Mouse (Mus musculus) T-helper 1 cell (primary cell): ENCODE data around the gene Clk4.

Experiments used
- in situ Hi-C: fragments of 300-600 bp; cut with MboI, MseI; formaldehyde crosslinking; loops from one replicate; pipeline ENCODE4 v1.15.1; 2025; ENCODE audit warnings: high pct_unique_total_duplicates

Clk4 gene

GRCm38 (mm10) chr11:51303981-51304553 lies 42.5 kb downstream of the Clk4 start:
- in situ Hi-C loops, result no loop called here

GRCm38 (mm10) chr11:51308306-51308705 lies 46.8 kb downstream of the Clk4 start:
- in situ Hi-C loops, result no loop called here

GRCm38 (mm10) chr11:51311846-51312245 lies 50.3 kb downstream of the Clk4 start:
- in situ Hi-C loops, result no loop called here

GRCm38 (mm10) chr11:51315991-51316810 lies 54.7 kb downstream of the Clk4 start:
- in situ Hi-C loops, result no loop called here

- in situ Hi-C loops, result no loop called here
Measured at GRCm38 (mm10) chr11:51320609-51321008, 59.1 kb downstream of the Clk4 start.

- in situ Hi-C loops, result no loop called here
Measured at GRCm38 (mm10) chr11:51326908-51327307, 65.4 kb downstream of the Clk4 start.

- in situ Hi-C loops, result no loop called here
Measured at GRCm38 (mm10) chr11:51328387-51328942, 66.9 kb downstream of the Clk4 start.

- in situ Hi-C loops, result no loop called here
Measured at GRCm38 (mm10) chr11:51329837-51330714, 68.5 kb downstream of the Clk4 start.
